Mouse (Mus musculus) layer of hippocampus, adult 2 months (tissue): Measurements from ENCODE around the gene Zscan4d. TPM values are rescaled to one million over a fixed set of nuclear protein-coding genes. Genes with fewer than 3 reads are reported as not detected.
"Not testable (repeated sequence)": the region's sequence is repeated elsewhere in the genome, so short reads cannot be mapped to it uniquely, and the experiment has no call there.

Experiments
- DNase-seq, 2 experiments: peaks; one replicate each; pipeline ENCODE4 v3.0.0; 2022; ENCODE audit warnings: low spot score in 2 of 2
- H3K27ac ChIP-seq: fragments of 200-600 bp; 2 replicates; pipeline ENCODE4 v1.8.1; 2022
- H3K4me3 ChIP-seq: fragments of 200-600 bp; 2 replicates; pipeline ENCODE4 v1.8.1; 2022; ENCODE audit warnings: mild to moderate bottlenecking
- long read RNA-seq, 2 experiments: library from polyadenylated mRNA; stranded (forward); transcript quantifications; one replicate each; pipeline ENCODE4 v2.0.0; 2021; ENCODE audit warnings: borderline mapping rate in 2 of 2
- total RNA-seq, 2 experiments: library from RNA; stranded (reverse); gene quantifications; 2 replicates each; pipeline ENCODE4 v1.2.3; 2021

Zscan4d gene
- not detected for total RNA-seq
- long read RNA-seq, experiment 1, result 0 reads
- long read RNA-seq, experiment 2, result 0 reads

DNA sequence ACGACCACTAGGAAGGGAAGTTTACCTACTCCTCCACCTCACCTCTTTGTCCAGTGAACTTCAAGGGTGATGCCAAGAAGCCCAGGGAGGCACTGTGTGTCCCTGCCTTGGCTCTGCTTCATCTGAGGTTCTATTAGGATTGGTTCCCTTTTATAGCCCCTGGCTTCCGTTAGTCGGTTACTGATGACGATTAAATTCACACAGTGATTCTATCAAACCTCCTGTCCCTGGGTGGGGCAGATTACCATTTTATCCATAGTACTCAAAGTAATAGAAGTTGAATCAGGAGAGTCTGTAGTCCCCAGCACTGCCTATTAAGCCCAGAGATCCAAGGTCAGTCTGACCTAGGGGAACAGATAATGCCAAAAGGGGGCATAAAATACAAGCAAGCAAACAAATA, at the start of gene Zscan4d:
Zscan4d (minus strand) TSS at position 101 of the 400 bp plus-strand sequence.
- not testable (repeated sequence) for H3K27ac ChIP-seq, H3K4me3 ChIP-seq, DNase-seq

DNA sequence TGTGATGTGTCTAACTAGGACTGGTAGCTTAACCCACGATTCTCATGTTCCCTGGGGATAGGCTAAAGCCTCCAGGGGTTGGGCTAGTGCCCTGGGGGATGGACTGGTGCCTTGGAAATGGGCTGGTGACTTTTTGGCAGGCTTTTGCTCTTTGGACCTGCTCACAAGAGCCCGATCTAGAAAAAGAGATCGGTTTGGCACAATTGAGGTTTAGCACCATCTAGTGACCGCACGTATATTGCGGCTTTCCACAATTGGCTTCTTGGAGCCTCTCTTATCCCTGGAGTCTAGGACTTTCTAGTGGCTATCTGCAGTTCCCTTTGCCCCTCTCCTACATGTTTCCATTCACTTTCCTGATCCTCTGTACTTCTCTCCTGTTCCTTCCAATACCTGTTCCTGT, 7.9 kb downstream of the Zscan4d start:
- not testable (repeated sequence) for DNase-seq, H3K4me3 ChIP-seq, H3K27ac ChIP-seq

Other genes starting within 250 kb of the Zscan4d start
- gene Zscan4c, start 160.4 kb downstream of the Zscan4d start, total RNA-seq, result not detected
- gene Zscan4-ps1, start 96.5 kb downstream of the Zscan4d start, total RNA-seq, result not detected
- not detected for gene Zscan4e, start 144.5 kb upstream of the Zscan4d start, total RNA-seq
- not detected for gene Zscan4f, start 231.8 kb upstream of the Zscan4d start, total RNA-seq